Mouse (Mus musculus) midbrain, embryonic 16.5 days (tissue): ENCODE data around the gene Atp5k. TPM values are rescaled to one million over a fixed set of nuclear protein-coding genes. Genes with fewer than 3 reads are reported as not detected.

Experiments used
- ATAC-seq: fragments of 200-750 bp; cut with Nextera tagmentation; 2 replicates; pipeline ENCODE4 v1.8.0; 2017; ENCODE audit warnings: moderate TSS enrichment
- H3K27ac ChIP-seq: fragments of 300-500 bp; sonication (generic); 2 replicates; pipeline ENCODE4 v1.5.1; 2014; ENCODE audit warnings: mild to moderate bottlenecking, low read length, mixed read lengths
- H3K27me3 ChIP-seq: fragments of 300-500 bp; sonication (generic); 2 replicates; pipeline ENCODE4 v1.6.1; 2014; ENCODE audit warnings: low read depth, low read length, mixed read lengths; ENCODE audit not compliant: control insufficient read depth, insufficient read depth
- H3K36me3 ChIP-seq: fragments of 300-500 bp; sonication (generic); 2 replicates; pipeline ENCODE4 v1.6.1; 2014; ENCODE audit warnings: mild to moderate bottlenecking, low read length, moderate library complexity, mixed read lengths; ENCODE audit not compliant: control insufficient read depth, insufficient read depth
- H3K4me1 ChIP-seq: fragments of 300-500 bp; sonication (generic); 2 replicates; pipeline ENCODE4 v1.6.1; 2014; ENCODE audit warnings: mild to moderate bottlenecking, low read length, mixed read lengths; ENCODE audit not compliant: control insufficient read depth, insufficient read depth
- H3K4me2 ChIP-seq: fragments of 300-500 bp; sonication (generic); 2 replicates; pipeline ENCODE4 v1.6.1; 2014; ENCODE audit warnings: mild to moderate bottlenecking, low read length, mixed read lengths
- H3K4me3 ChIP-seq: fragments of 300-500 bp; sonication (generic); 2 replicates; pipeline ENCODE4 v1.5.1; 2014; ENCODE audit warnings: low read depth, mild to moderate bottlenecking, low read length, moderate library complexity, mixed read lengths
- H3K9ac ChIP-seq: fragments of 300-500 bp; sonication (generic); 2 replicates; pipeline ENCODE4 v1.6.1; 2014; ENCODE audit warnings: low read depth, low read length, mixed read lengths
- H3K9me3 ChIP-seq: fragments of 300-500 bp; sonication (generic); replicated peaks from 2 replicates; pipeline ENCODE4 v1.6.1; 2014; ENCODE audit warnings: mild to moderate bottlenecking, low read length, mixed read lengths; ENCODE audit not compliant: control insufficient read depth, poor library complexity, severe bottlenecking
- WGBS: fragments of 180-500 bp; shearing (Covaris S2); extraction: QIAGEN DNeasy Blood & Tissue Kit; methylation state at CpG from one replicate; pipeline ENCODE4 v1.1.7; 2014; 5-methylcytosine and 5-hydroxymethylcytosine counted together
- polyA plus RNA-seq: library from polyadenylated mRNA; unstranded; fragments of >200 nt; fragmentation: Nextera tagmentation; extraction: Ambion mirVana; gene quantifications from 2 replicates; pipeline ENCODE4 v1.2.1, GENCODE M21; 2015

Atp5k gene
- polyA plus RNA-seq, 1 experiment from 2014 or later: 350 TPM

- Histone ChIP-seq H3K4me3 (no peak overlapping the region), H3K4me2 (no peak overlapping the region), H3K27ac (no peak overlapping the region), H3K36me3 (no peaks in the 10 kb centered on the region), H3K27me3 (peaks cover 8% of the 10 kb centered on the region), H3K9ac (no peak overlapping the region), H3K4me1 (no peaks in the 10 kb centered on the region), H3K9me3 (no peaks in the 10 kb centered on the region)
- no peak for ATAC-seq
- WGBS: 83% methylated on average over 7 of the region's 7 CpGs
Observed at GRCm38 (mm10) chr5:108447857-108448256, 13.6 kb upstream of the Atp5k start.

GRCm38 (mm10) chr5:108446973-108447372, 12.7 kb upstream of the Atp5k start:
- Histone ChIP-seq H3K4me2 (no peak overlapping the region), H3K4me3 (no peak overlapping the region), H3K9ac (no peak overlapping the region), H3K9me3 (no peaks in the 10 kb centered on the region), H3K27me3 (peaks cover 8% of the 10 kb centered on the region), H3K4me1 (no peaks in the 10 kb centered on the region), H3K36me3 (no peaks in the 10 kb centered on the region), H3K27ac (no peak overlapping the region)
- ATAC-seq: no peak
- whole genome bisulfite sequencing: 84% methylated on average over 3 of the region's 3 CpGs

GRCm38 (mm10) chr5:108436101-108436500, 1.9 kb upstream of the Atp5k start:
- no peak overlapping the region for H3K9ac ChIP-seq
- H3K9me3 ChIP-seq: no peaks in the 10 kb centered on the region
- H3K4me3 ChIP-seq: no peak overlapping the region
- 67% methylated on average over 2 of the region's 2 CpGs for WGBS
- H3K27ac ChIP-seq: no peak overlapping the region
- no peak for ATAC-seq
- peaks cover 6% of the 10 kb centered on the region; the same call in 1 of the 2 replicates for H3K36me3 ChIP-seq
- H3K4me2 ChIP-seq: no peak overlapping the region
- peaks cover 9% of the 10 kb centered on the region for H3K4me1 ChIP-seq
- H3K27me3 ChIP-seq: peaks cover 5% of the 10 kb centered on the region; the same call in 1 of the 2 replicates

GRCm38 (mm10) chr5:108431196-108431595, 3.1 kb downstream of the Atp5k start:
- H3K4me2 ChIP-seq: no peak overlapping the region
- no peak overlapping the region for H3K27ac ChIP-seq
- H3K9me3 ChIP-seq: no peaks in the 10 kb centered on the region
- 93% methylated on average over 6 of the region's 6 CpGs for WGBS
- H3K27me3 ChIP-seq: peaks cover 3% of the 10 kb centered on the region; the same call in 1 of the 2 replicates
- H3K36me3 ChIP-seq: peaks cover 11% of the 10 kb centered on the region; the same call in 1 of the 2 replicates
- peaks cover 9% of the 10 kb centered on the region for H3K4me1 ChIP-seq
- no peak for ATAC-seq
- no peak overlapping the region for H3K4me3 ChIP-seq
- no peak overlapping the region for H3K9ac ChIP-seq

GRCm38 (mm10) chr5:108427186-108427585, 7.1 kb downstream of the Atp5k start:
- 67% methylated on average over 1 of the region's 1 CpGs for WGBS
- Histone ChIP-seq H3K4me2 (no peak overlapping the region), H3K36me3 (peaks cover 9% of the 10 kb centered on the region; the same call in 1 of the 2 replicates), H3K9me3 (no peaks in the 10 kb centered on the region), H3K27ac (no peak overlapping the region), H3K9ac (no peak overlapping the region), H3K4me3 (no peak overlapping the region), H3K4me1 (no peaks in the 10 kb centered on the region), H3K27me3 (no peaks in the 10 kb centered on the region)
- ATAC-seq: peak; percentile 42; the same call in 1 of the 2 replicates

- H3K4me3 ChIP-seq: no peak overlapping the region
- 87% methylated on average over 2 of the region's 2 CpGs for WGBS
- H3K4me2 ChIP-seq: no peak overlapping the region
- no peak for ATAC-seq
- no peaks in the 10 kb centered on the region for H3K9me3 ChIP-seq
- H3K9ac ChIP-seq: no peak overlapping the region
- H3K27ac ChIP-seq: no peak overlapping the region
- H3K4me1 ChIP-seq: no peaks in the 10 kb centered on the region
- H3K27me3 ChIP-seq: no peaks in the 10 kb centered on the region
- no peaks in the 10 kb centered on the region for H3K36me3 ChIP-seq
Observed at GRCm38 (mm10) chr5:108423427-108423826, 10.8 kb downstream of the Atp5k start.

- H3K4me2 ChIP-seq: no peak overlapping the region
- H3K9ac ChIP-seq: no peak overlapping the region
- no peaks in the 10 kb centered on the region for H3K4me1 ChIP-seq
- ATAC-seq: no peak
- no peaks in the 10 kb centered on the region for H3K27me3 ChIP-seq
- H3K4me3 ChIP-seq: no peak overlapping the region
- H3K36me3 ChIP-seq: no peaks in the 10 kb centered on the region
- no peaks in the 10 kb centered on the region for H3K9me3 ChIP-seq
- WGBS: 82% methylated on average over 3 of the region's 3 CpGs
- H3K27ac ChIP-seq: no peak overlapping the region
Observed at GRCm38 (mm10) chr5:108422741-108423140, 11.5 kb downstream of the Atp5k start.

- ATAC-seq: no peak
- no peak overlapping the region for H3K27ac ChIP-seq
- H3K4me1 ChIP-seq: no peaks in the 10 kb centered on the region
- no peaks in the 10 kb centered on the region for H3K36me3 ChIP-seq
- H3K4me3 ChIP-seq: no peak overlapping the region
- no peak overlapping the region for H3K9ac ChIP-seq
- H3K27me3 ChIP-seq: no peaks in the 10 kb centered on the region
- WGBS: 81% methylated on average over 2 of the region's 2 CpGs
- H3K9me3 ChIP-seq: no peaks in the 10 kb centered on the region
- no peak overlapping the region for H3K4me2 ChIP-seq
Observed at GRCm38 (mm10) chr5:108414711-108415110, 19.5 kb downstream of the Atp5k start.

- no peaks in the 10 kb centered on the region for H3K36me3 ChIP-seq
- ATAC-seq: no peak
- H3K4me1 ChIP-seq: no peaks in the 10 kb centered on the region
- H3K27ac ChIP-seq: no peak overlapping the region
- 75% methylated on average over 2 of the region's 2 CpGs for WGBS
- H3K4me3 ChIP-seq: no peak overlapping the region
- H3K9ac ChIP-seq: no peak overlapping the region
- H3K27me3 ChIP-seq: no peaks in the 10 kb centered on the region
- no peaks in the 10 kb centered on the region for H3K9me3 ChIP-seq
- H3K4me2 ChIP-seq: no peak overlapping the region
Observed at GRCm38 (mm10) chr5:108406977-108407376, 27.3 kb downstream of the Atp5k start.
